Mouse (Mus musculus) hindbrain, postnatal 0 days (tissue): Measurements from ENCODE around the gene Clptm1. TPM values are rescaled to one million over a fixed set of nuclear protein-coding genes. Genes with fewer than 3 reads are reported as not detected.

Experiments used
- ATAC-seq: fragments of 200-750 bp; cut with Nextera tagmentation; 2 replicates; pipeline ENCODE4 v1.8.0; 2017; ENCODE audit warnings: mild to moderate bottlenecking, moderate TSS enrichment, moderate library complexity
- DNase-seq: peaks from one replicate; pipeline ENCODE4 v3.0.0-alpha.2; 2015; ENCODE audit warnings: low spot score
- H3K27ac ChIP-seq: fragments of 300-500 bp; sonication (generic); 2 replicates; pipeline ENCODE4 v1.5.1; 2014; ENCODE audit warnings: mild to moderate bottlenecking
- H3K27me3 ChIP-seq: fragments of 300-500 bp; sonication (generic); 2 replicates; pipeline ENCODE4 v1.6.1; 2014; ENCODE audit warnings: low read length, mixed read lengths; ENCODE audit not compliant: insufficient read depth
- H3K36me3 ChIP-seq: fragments of 300-500 bp; sonication (generic); 2 replicates; pipeline ENCODE4 v1.6.1; 2014; ENCODE audit warnings: low read length, mixed read lengths; ENCODE audit not compliant: insufficient read depth
- H3K4me1 ChIP-seq: fragments of 300-500 bp; sonication (generic); 2 replicates; pipeline ENCODE4 v1.6.1; 2014; ENCODE audit warnings: antibody characterized with exemption, low read length, mixed read lengths; ENCODE audit not compliant: insufficient read depth
- H3K4me2 ChIP-seq: fragments of 300-500 bp; sonication (generic); 2 replicates; pipeline ENCODE4 v1.6.1; 2014; ENCODE audit warnings: low read depth, mild to moderate bottlenecking, low read length, moderate library complexity, mixed read lengths
- H3K4me3 ChIP-seq: fragments of 300-500 bp; sonication (generic); 2 replicates; pipeline ENCODE4 v1.5.1; 2014; ENCODE audit warnings: low read length
- H3K9ac ChIP-seq: fragments of 300-500 bp; sonication (generic); replicated peaks from 2 replicates; pipeline ENCODE4 v1.6.1; 2014; ENCODE audit warnings: mild to moderate bottlenecking, low read length, moderate library complexity, mixed read lengths
- H3K9me3 ChIP-seq: fragments of 300-500 bp; sonication (generic); 2 replicates; pipeline ENCODE4 v1.6.1; 2016; ENCODE audit warnings: low read length, mixed read lengths
- CTCF ChIP-seq: IDR thresholded peaks from 2 replicates; pipeline ENCODE4 v1.5.1; 2016; ENCODE audit warnings: antibody characterized with exemption, control low read depth, low read depth
- WGBS: fragments of 180-500 bp; shearing (Covaris S2); extraction: QIAGEN DNeasy Blood & Tissue Kit; methylation state at CpG from one replicate; pipeline ENCODE4 v1.1.7; 2014; 5-methylcytosine and 5-hydroxymethylcytosine counted together
- polyA plus RNA-seq: library from polyadenylated mRNA; unstranded; fragments of >200 nt; fragmentation: Nextera tagmentation; extraction: Ambion mirVana; gene quantifications from 2 replicates; pipeline ENCODE4 v1.2.1, GENCODE M21; 2015
- total RNA-seq: library from RNA; depleted of rRNA; stranded (reverse); fragments of >200 nt; gene quantifications from 2 replicates; pipeline ENCODE4 v1.2.3, GENCODE M21; 2014; rRNA removed

The Clptm1 gene
- total and polyA plus RNA-seq, 2 experiments from 2014 or later: 142 to 178 TPM

DNA sequence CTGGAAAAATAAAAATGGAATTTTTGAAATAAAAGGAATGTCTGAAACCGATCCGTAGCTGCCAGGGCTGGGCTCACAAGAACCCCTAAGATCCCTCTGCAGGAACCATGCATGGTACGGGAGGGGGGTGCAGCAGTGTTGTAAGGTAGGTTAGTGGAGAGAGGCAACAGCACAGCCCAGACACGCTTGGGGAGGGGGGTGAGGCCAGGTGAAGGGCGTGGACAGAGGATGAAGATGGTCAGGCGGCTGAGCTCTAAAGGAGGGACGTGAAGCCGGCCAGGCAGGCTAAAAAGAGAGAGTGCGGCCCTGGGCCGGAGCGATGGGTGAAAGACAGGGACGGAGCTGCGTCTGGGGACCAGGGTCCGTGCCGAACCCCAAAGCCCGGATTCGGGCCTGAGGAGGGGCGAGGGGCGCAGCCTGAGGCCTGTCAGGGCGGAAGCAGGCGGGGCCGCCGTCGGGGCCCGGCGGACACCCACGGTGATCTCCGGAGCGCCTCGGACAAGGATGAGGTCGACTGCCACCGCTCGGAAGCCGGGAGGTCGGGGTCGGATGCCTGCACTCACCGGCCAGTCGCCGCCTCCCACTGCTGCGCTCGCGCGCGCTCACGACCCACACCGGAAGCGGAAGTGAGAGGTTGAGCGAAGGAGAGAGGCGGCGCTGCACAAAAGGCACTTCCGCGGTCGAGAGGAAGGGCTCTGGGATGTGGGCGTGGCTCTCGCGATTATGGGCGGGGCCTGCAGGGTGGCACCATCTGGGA, 60.8 kb downstream of the Clptm1 start, which contains the start of gene Clasrp:
Gene Clasrp, minus strand, starts transcription at position 638 of the 757 bp plus-strand sequence.
- peak; percentile 97 for DNase-seq
- under 1% methylated on average over 57 of the region's 57 CpGs for WGBS
- Histone ChIP-seq H3K9ac (peak within 1 kb of the TSS; percentile 99), H3K4me3 (peak within 1 kb of the TSS; percentile 80), H3K4me2 (peak within 1 kb of the TSS; percentile 94), H3K4me1 (peaks cover 16% of the 10 kb centered on the region), H3K36me3 (peaks cover 18% of the 10 kb centered on the region), H3K27ac (peak within 1 kb of the TSS; percentile 82), H3K27me3 (no peaks in the 10 kb centered on the region), H3K9me3 (no peaks in the 10 kb centered on the region)
- peak; percentile 88 for ATAC-seq
- TF ChIP-seq CTCF: peak; percentile 30

DNA sequence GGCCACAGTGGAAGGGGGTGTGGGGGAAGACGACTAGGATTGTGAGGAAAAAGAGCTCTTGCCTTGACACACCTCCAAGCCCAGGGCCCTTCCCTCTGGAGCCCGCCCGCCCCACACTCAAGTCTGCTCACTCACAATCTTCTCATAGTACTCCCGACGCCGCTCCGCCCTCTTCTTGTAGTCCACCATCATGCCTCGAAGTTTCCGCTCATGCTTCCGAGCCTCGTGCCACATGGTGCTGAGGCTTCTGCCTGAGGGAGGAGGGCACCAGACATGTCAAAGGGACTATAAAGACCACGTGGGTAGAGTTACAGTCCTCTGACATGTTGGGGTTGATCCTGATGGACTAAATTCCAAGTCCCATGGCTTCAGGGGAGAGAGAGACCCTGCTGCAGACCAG, 61.8 kb downstream of the Clptm1 start:
- H3K4me2 ChIP-seq: peak overlapping the region; percentile 94
- no peaks in the 10 kb centered on the region for H3K9me3 ChIP-seq
- peaks cover 18% of the 10 kb centered on the region for H3K36me3 ChIP-seq
- H3K9ac ChIP-seq: peak overlapping the region; percentile 99; the same call in 1 of the 2 replicates
- H3K4me1 ChIP-seq: peaks cover 16% of the 10 kb centered on the region
- peak overlapping the region; percentile 80 for H3K4me3 ChIP-seq
- DNase-seq (no peak), ATAC-seq (no peak)
- TF ChIP-seq CTCF: no peak
- WGBS: 82% methylated on average over 12 of the region's 12 CpGs
- H3K27me3 ChIP-seq: no peaks in the 10 kb centered on the region
- peak overlapping the region; percentile 82; the same call in 1 of the 2 replicates for H3K27ac ChIP-seq

DNA sequence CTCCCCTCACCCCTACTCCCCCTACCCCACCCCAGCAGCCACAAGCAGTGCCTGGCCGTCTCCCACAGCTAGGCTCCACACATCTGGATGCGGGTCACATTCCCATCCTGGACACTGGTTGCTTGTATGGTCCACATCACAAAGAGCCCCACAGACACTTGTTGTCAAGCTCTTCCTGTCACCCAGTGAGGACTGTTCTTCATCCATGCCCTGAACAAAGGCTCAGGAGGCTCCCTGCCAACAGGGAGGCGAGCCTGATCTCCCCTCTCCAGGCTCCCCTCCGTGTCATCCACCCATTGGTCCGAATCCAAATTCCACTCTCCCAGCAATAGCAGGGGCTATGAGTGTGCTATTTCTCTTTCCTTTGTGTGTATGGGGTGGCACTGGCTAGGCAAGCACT, 64.3 kb downstream of the Clptm1 start:
- peak; percentile 85 for DNase-seq
- Histone ChIP-seq H3K4me1 (peaks cover 16% of the 10 kb centered on the region), H3K9me3 (no peaks in the 10 kb centered on the region), H3K9ac (no peak overlapping the region), H3K36me3 (peaks cover 24% of the 10 kb centered on the region), H3K27ac (peak overlapping the region; percentile 74), H3K27me3 (no peaks in the 10 kb centered on the region), H3K4me2 (0 out of 2 replicates have a peak overlapping the region, but pooled peaks have one; percentile 10), H3K4me3 (no peak overlapping the region)
- WGBS: 30% methylated on average over 5 of the region's 5 CpGs
- TF ChIP-seq CTCF: no peak
- ATAC-seq: peak; percentile 83

DNA sequence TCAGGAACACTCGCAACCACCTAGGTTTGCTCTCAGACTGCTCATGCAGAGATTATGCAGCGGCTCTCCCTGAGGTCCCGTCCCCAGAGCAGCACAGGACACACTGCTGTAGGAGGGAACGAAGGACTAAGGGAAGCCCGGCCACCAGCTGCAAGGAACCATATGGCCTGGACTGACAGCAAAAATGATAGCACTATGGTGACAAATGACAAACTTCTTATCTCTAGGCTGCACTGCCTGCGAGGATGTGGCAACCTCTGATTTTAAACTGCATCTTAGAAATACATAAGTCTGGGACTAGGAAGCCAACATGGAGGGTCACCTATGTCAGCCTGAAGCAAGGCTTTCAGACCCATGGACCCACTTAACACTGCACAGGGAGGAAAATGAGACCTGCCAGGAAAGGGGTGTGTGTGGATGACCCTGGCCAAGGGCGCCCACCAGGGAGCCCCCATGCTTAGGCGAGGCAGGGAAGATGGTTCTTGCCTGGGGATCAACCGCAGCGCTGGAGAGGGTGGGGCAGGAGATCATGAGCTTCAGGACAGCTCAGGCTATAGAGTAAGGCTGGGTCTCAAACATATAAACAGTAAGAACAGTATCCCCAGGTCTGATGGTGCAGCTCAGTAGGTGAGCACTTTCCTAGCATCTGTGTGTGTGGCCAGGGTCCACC, 71.6 kb downstream of the Clptm1 start:
- H3K36me3 ChIP-seq: peaks cover 57% of the 10 kb centered on the region

DNA sequence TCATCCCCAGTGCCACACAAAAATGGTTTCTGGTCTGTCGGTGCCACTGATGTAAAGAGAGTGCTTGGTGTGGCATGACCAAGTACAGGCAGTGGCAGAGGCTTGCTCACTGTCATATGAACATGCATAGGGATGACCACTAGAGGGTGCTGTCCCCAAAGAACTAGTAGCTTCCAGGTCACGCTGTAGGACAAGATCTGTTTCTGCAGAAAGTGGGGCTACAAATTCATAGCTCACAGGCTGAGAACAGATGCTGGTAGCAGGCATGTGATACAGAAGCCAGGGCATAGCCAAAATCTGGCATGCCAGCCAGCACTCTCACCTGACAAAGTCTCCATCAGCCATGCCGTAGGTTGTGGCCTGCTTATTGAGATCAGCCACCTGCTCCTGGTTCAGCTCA, 74.9 kb downstream of the Clptm1 start:
- Histone ChIP-seq H3K27ac (0 out of 2 replicates have a peak overlapping the region, but pooled peaks have one; percentile 26), H3K9me3 (no peaks in the 10 kb centered on the region), H3K4me2 (no peak overlapping the region), H3K27me3 (no peaks in the 10 kb centered on the region), H3K36me3 (peaks cover 81% of the 10 kb centered on the region), H3K4me1 (no peaks in the 10 kb centered on the region), H3K9ac (no peak overlapping the region), H3K4me3 (no peak overlapping the region)
- WGBS: 54% methylated on average over 3 of the region's 3 CpGs
- peak; percentile 91 for DNase-seq
- peak; percentile 80 for ATAC-seq
- TF ChIP-seq CTCF: peak; percentile 97

More for the DNA sequence above, 71.6 kb downstream of the Clptm1 start:
- Histone ChIP-seq H3K4me3 (no peak overlapping the region), H3K27ac (no peak overlapping the region), H3K4me1 (no peaks in the 10 kb centered on the region), H3K9ac (no peak overlapping the region), H3K27me3 (no peaks in the 10 kb centered on the region), H3K9me3 (no peaks in the 10 kb centered on the region), H3K4me2 (no peak overlapping the region)
- no peak for TF ChIP-seq CTCF
- ATAC-seq (no peak), DNase-seq (no peak)
- WGBS: 90% methylated on average over 10 of the region's 10 CpGs

DNA sequence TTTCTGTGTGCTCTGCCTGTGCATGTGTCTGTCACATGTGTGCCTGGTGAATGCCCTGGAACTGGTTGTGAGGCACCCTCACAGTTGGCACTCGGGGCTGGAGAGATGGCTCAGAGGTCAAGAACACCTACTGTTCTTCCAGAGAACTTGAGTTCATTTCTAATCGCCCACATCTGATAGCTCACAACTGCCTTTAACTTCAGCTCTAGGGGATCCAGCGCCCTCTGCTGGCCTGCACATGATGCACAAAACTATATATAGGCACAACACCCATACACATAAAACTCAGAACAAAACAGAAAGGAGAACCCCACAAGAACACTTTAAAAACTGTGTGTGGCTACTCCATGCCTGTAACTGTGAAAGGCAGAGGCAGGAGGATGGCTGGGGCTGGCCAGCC, 75.6 kb downstream of the Clptm1 start:
- H3K27ac ChIP-seq: 0 out of 2 replicates have a peak overlapping the region, but pooled peaks have one; percentile 26
- no peaks in the 10 kb centered on the region for H3K4me1 ChIP-seq
- H3K9me3 ChIP-seq: no peaks in the 10 kb centered on the region
- no peak for ATAC-seq
- DNase-seq: peak; percentile 68
- H3K4me2 ChIP-seq: no peak overlapping the region
- no peak overlapping the region for H3K9ac ChIP-seq
- no peak overlapping the region for H3K4me3 ChIP-seq
- H3K27me3 ChIP-seq: no peaks in the 10 kb centered on the region
- peaks cover 87% of the 10 kb centered on the region for H3K36me3 ChIP-seq
- WGBS: 46% methylated on average over 3 of the region's 3 CpGs
- peak; percentile 77 for TF ChIP-seq CTCF

DNA sequence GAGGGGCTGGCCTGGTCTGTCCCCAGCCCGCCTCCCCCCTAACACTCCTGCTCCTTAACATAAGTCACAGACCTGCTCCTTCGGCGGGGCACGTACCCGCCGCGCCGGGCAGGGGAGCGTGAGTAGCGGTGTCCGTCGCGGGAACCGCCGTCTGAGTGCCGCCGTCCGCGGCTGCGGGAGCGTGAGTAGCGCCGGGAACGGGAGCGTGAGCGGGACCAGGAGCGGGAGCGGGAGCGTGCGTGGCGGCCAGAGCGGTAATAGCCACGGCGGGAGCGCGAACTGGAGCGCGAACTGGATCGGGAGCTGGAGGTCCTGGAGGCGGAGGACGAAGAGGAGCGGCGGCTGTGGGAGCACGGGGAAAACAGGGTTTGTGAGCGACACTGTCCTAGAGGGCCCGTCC, 78.6 kb downstream of the Clptm1 start:
- ATAC-seq (no peak), DNase-seq (no peak)
- WGBS: 83% methylated on average over 46 of the region's 46 CpGs
- no peak for TF ChIP-seq CTCF
- no peak overlapping the region for H3K9ac ChIP-seq
- H3K27ac ChIP-seq: no peak overlapping the region
- peaks cover 84% of the 10 kb centered on the region for H3K36me3 ChIP-seq
- H3K4me1 ChIP-seq: no peaks in the 10 kb centered on the region
- H3K4me2 ChIP-seq: no peak overlapping the region
- H3K27me3 ChIP-seq: no peaks in the 10 kb centered on the region
- H3K4me3 ChIP-seq: no peak overlapping the region
- no peaks in the 10 kb centered on the region for H3K9me3 ChIP-seq

Other genes with a start within 250 kb of the Clptm1 start
- 60.3 and 60.5 TPM in 2 replicates for gene Mark4, start 206.2 kb downstream of the Clptm1 start, total RNA-seq
- gene Mark4, start 206.2 kb downstream of the Clptm1 start, polyA plus RNA-seq: 16.2 and 18.1 TPM in 2 replicates
- gene Exoc3l2, start 201.7 kb downstream of the Clptm1 start, total RNA-seq: 0.61 and 1.3 TPM in 2 replicates
- 2.0 and 2.3 TPM in 2 replicates for gene Exoc3l2, start 201.7 kb downstream of the Clptm1 start, polyA plus RNA-seq
- gene Bloc1s3, start 156.7 kb downstream of the Clptm1 start, total RNA-seq: 18.8 and 22.4 TPM in 2 replicates
- 3.8 and 4.3 TPM in 2 replicates for gene Bloc1s3, start 156.7 kb downstream of the Clptm1 start, polyA plus RNA-seq
- 26.4 and 46.5 TPM in 2 replicates for gene Trappc6a, start 156.6 kb downstream of the Clptm1 start, total RNA-seq
- gene Trappc6a, start 156.6 kb downstream of the Clptm1 start, polyA plus RNA-seq: 42.8 and 44.3 TPM in 2 replicates
- 1.9 and 4.4 TPM in 2 replicates for gene Nkpd1, start 147.2 kb downstream of the Clptm1 start, total RNA-seq
- gene Nkpd1, start 147.2 kb downstream of the Clptm1 start, polyA plus RNA-seq: 1.3 TPM in 2 replicates
- 125 and 128 TPM in 2 replicates for gene Ppp1r37, start 102.0 kb downstream of the Clptm1 start, total RNA-seq
- 27.0 and 27.7 TPM in 2 replicates for gene Ppp1r37, start 102.0 kb downstream of the Clptm1 start, polyA plus RNA-seq
- gene Zfp296, start 87.7 kb downstream of the Clptm1 start, total RNA-seq: 0.25 TPM in 1 of 2 replicates, not detected in the other
- not detected in 2 replicates for gene Zfp296, start 87.7 kb downstream of the Clptm1 start, polyA plus RNA-seq
- gene Gemin7, start 87.4 kb downstream of the Clptm1 start, total RNA-seq: 60.0 and 61.7 TPM in 2 replicates
- gene Gemin7, start 87.4 kb downstream of the Clptm1 start, polyA plus RNA-seq: 153 and 162 TPM in 2 replicates
- 67.0 and 90.9 TPM in 2 replicates for gene Clasrp, start 60.5 kb downstream of the Clptm1 start, total RNA-seq
- gene Clasrp, start 60.5 kb downstream of the Clptm1 start, polyA plus RNA-seq: 70.3 and 77.5 TPM in 2 replicates
- 9.2 and 10.2 TPM in 2 replicates for gene Relb, start 35.6 kb downstream of the Clptm1 start, total RNA-seq
- gene Relb, start 35.6 kb downstream of the Clptm1 start, polyA plus RNA-seq: 6.5 and 6.9 TPM in 2 replicates
- not detected in 2 replicates for gene Apoc2, start 12.9 kb upstream of the Clptm1 start, total RNA-seq
- gene Apoc2, start 12.9 kb upstream of the Clptm1 start, polyA plus RNA-seq: 0.38 TPM in 1 of 2 replicates, not detected in the other
- gene Gm44805, start 16.4 kb upstream of the Clptm1 start, total RNA-seq: not detected in 2 replicates
- gene Gm44805, start 16.4 kb upstream of the Clptm1 start, polyA plus RNA-seq: not detected in 2 replicates
- not detected in 2 replicates for gene Apoc4, start 16.4 kb upstream of the Clptm1 start, total RNA-seq
- gene Apoc4, start 16.4 kb upstream of the Clptm1 start, polyA plus RNA-seq: not detected in 2 replicates
- gene Apoc1, start 27.6 kb upstream of the Clptm1 start, total RNA-seq: 1.5 and 2.3 TPM in 2 replicates
- 13.9 and 14.2 TPM in 2 replicates for gene Apoc1, start 27.6 kb upstream of the Clptm1 start, polyA plus RNA-seq
- gene Apoe, start 34.2 kb upstream of the Clptm1 start, total RNA-seq: 2,123 and 2,525 TPM in 2 replicates
- gene Apoe, start 34.2 kb upstream of the Clptm1 start, polyA plus RNA-seq: 3,307 and 3,685 TPM in 2 replicates
- 147 and 151 TPM in 2 replicates for gene Tomm40, start 50.4 kb upstream of the Clptm1 start, total RNA-seq
- gene Tomm40, start 50.4 kb upstream of the Clptm1 start, polyA plus RNA-seq: 172 and 173 TPM in 2 replicates
- 68.9 and 76.5 TPM in 2 replicates for gene Nectin2, start 85.5 kb upstream of the Clptm1 start, total RNA-seq
- gene Nectin2, start 85.5 kb upstream of the Clptm1 start, polyA plus RNA-seq: 55.6 and 57.5 TPM in 2 replicates
- gene Bcam, start 106.0 kb upstream of the Clptm1 start, total RNA-seq: 43.2 and 50.7 TPM in 2 replicates
- 29.0 and 30.7 TPM in 2 replicates for gene Bcam, start 106.0 kb upstream of the Clptm1 start, polyA plus RNA-seq
- gene Cblc, start 131.8 kb upstream of the Clptm1 start, total RNA-seq: not detected in 2 replicates
- gene Cblc, start 131.8 kb upstream of the Clptm1 start, polyA plus RNA-seq: 0.46 and 0.55 TPM in 2 replicates
- 0.40 and 0.89 TPM in 2 replicates for gene Bcl3, start 157.7 kb upstream of the Clptm1 start, total RNA-seq
- gene Bcl3, start 157.7 kb upstream of the Clptm1 start, polyA plus RNA-seq: 0.66 and 1.1 TPM in 2 replicates
- gene Gm19345, start 187.0 kb upstream of the Clptm1 start, total RNA-seq: 41.5 and 53.7 TPM in 2 replicates
- gene Gm19345, start 187.0 kb upstream of the Clptm1 start, polyA plus RNA-seq: 14.6 and 16.1 TPM in 2 replicates
- gene Ceacam16, start 196.3 kb upstream of the Clptm1 start, total RNA-seq: not detected in 2 replicates
- gene Ceacam16, start 196.3 kb upstream of the Clptm1 start, polyA plus RNA-seq: 0.86 and 0.89 TPM in 2 replicates
- gene Ceacam19, start 222.9 kb upstream of the Clptm1 start, total RNA-seq: not detected in 2 replicates
- not detected in 2 replicates for gene Ceacam19, start 222.9 kb upstream of the Clptm1 start, polyA plus RNA-seq